Mouse (Mus musculus) MEL (cell line): ENCODE results near the gene Aebp1. TPM values are rescaled to one million over a fixed set of nuclear protein-coding genes. Genes with fewer than 3 reads are reported as not detected.

Source experiments
- DNase-seq: peaks from one replicate; pipeline ENCODE4 v3.0.0; 2011; ENCODE audit warnings: low read depth, low spot score
- H3K27ac ChIP-seq: 2 replicates; pipeline ENCODE4 v1.5.1; 2012; ENCODE audit warnings: low read depth, mild to moderate bottlenecking, control low read depth, low read length, moderate library complexity; ENCODE audit not compliant: control insufficient read depth
- H3K27me3 ChIP-seq, 2 experiments: fragments of 150-350 bp in 1 of 2; sonication (generic) in 1 of 2; 2 replicates each; pipeline ENCODE4 v1.6.1; 2012; ENCODE audit warnings: low read length in 2 of 2, mild to moderate bottlenecking in 2 of 2, improper control_type of control experiment in 1 of 2, moderate library complexity in 1 of 2; ENCODE audit not compliant: insufficient read depth in 2 of 2, control insufficient read depth in 1 of 2
- H3K36me3 ChIP-seq, 2 experiments: 2 replicates each; pipeline ENCODE4 v1.6.1; 2012 to 2014; ENCODE audit warnings: low read length in 2 of 2, improper control_type of control experiment in 1 of 2, inconsistent platforms in 1 of 2, mild to moderate bottlenecking in 1 of 2; ENCODE audit not compliant: insufficient read depth in 2 of 2, control insufficient read depth in 1 of 2
- H3K4me1 ChIP-seq, 2 experiments: fragments of 150-350 bp in 1 of 2; sonication (generic) in 1 of 2; 2 replicates each; pipeline ENCODE4 v1.6.1; 2012; ENCODE audit warnings: low read length in 2 of 2, improper control_type of control experiment in 1 of 2, mild to moderate bottlenecking in 1 of 2; ENCODE audit not compliant: insufficient read depth in 2 of 2, control insufficient read depth in 1 of 2
- H3K4me3 ChIP-seq, 2 experiments: fragments of 150-350 bp in 1 of 2; sonication (generic) in 1 of 2; 2 replicates each; pipeline ENCODE4 v1.5.1; 2012; ENCODE audit warnings: low read depth in 2 of 2, low read length in 2 of 2, mild to moderate bottlenecking in 2 of 2, moderate library complexity in 2 of 2, control low read depth in 1 of 2, improper control_type of control experiment in 1 of 2; ENCODE audit not compliant: control insufficient read depth in 1 of 2, insufficient read depth in 1 of 2
- H3K79me2 ChIP-seq: 2 replicates; pipeline ENCODE4 v1.6.1; 2012; ENCODE audit warnings: mild to moderate bottlenecking, low read length, moderate library complexity; ENCODE audit not compliant: control insufficient read depth, poor library complexity, insufficient read depth
- H3K9ac ChIP-seq: 2 replicates; pipeline ENCODE4 v1.6.1; 2012; ENCODE audit warnings: low read depth, mild to moderate bottlenecking, control low read depth, low read length, moderate library complexity; ENCODE audit not compliant: control insufficient read depth, poor library complexity, severe bottlenecking
- H3K9me3 ChIP-seq: fragments of 150-350 bp; sonication (generic); replicated peaks from 2 replicates; pipeline ENCODE4 v1.6.1; 2012; ENCODE audit warnings: mild to moderate bottlenecking, low read length, improper control_type of control experiment, moderate library complexity; ENCODE audit not compliant: insufficient read depth
- CHD1 ChIP-seq: IDR thresholded peaks from 2 replicates; pipeline ENCODE4 v1.6.1; 2012; ENCODE audit warnings: low read depth, mild to moderate bottlenecking, inconsistent platforms, low read length, improper control_type of control experiment
- CHD2 ChIP-seq: IDR thresholded peaks from 2 replicates; pipeline ENCODE4 v1.6.1; 2011; ENCODE audit warnings: low read length, improper control_type of control experiment
- ELF1 ChIP-seq: IDR thresholded peaks from 2 replicates; pipeline ENCODE4 v1.6.1; 2014; ENCODE audit warnings: low read depth, mild to moderate bottlenecking, inconsistent platforms, low read length, improper control_type of control experiment, moderate library complexity
- EP300 ChIP-seq, 2 experiments: IDR thresholded peaks; 2 replicates each; pipeline ENCODE4 v1.6.1; 2011; ENCODE audit warnings: improper control_type of control experiment in 2 of 2, low read length in 2 of 2, low read depth in 1 of 2, mild to moderate bottlenecking in 1 of 2
- ETS1 ChIP-seq: IDR thresholded peaks from 2 replicates; pipeline ENCODE4 v1.6.1; 2012; ENCODE audit warnings: low read depth, mild to moderate bottlenecking, inconsistent platforms, low read length, improper control_type of control experiment, moderate library complexity
- GATA1 ChIP-seq: IDR thresholded peaks from 2 replicates; pipeline ENCODE4 v1.6.1; 2011; ENCODE audit warnings: low read depth, low read length, improper control_type of control experiment
- HCFC1 ChIP-seq: IDR thresholded peaks from 2 replicates; pipeline ENCODE4 v1.6.1; 2012; ENCODE audit warnings: low read depth, mild to moderate bottlenecking, inconsistent platforms, low read length, improper control_type of control experiment, moderate library complexity
- JUND ChIP-seq: IDR thresholded peaks from 2 replicates; pipeline ENCODE4 v1.6.1; 2011; ENCODE audit warnings: low read depth, mild to moderate bottlenecking, improper control_type of control experiment, low read length
- KAT2A ChIP-seq: conservative IDR thresholded peaks from 2 replicates; pipeline ENCODE4 v1.6.1; 2012; ENCODE audit warnings: low read depth, low read length, improper control_type of control experiment, inconsistent platforms
- MAFK ChIP-seq: IDR thresholded peaks from 2 replicates; pipeline ENCODE4 v1.6.1; 2011; ENCODE audit warnings: low read depth, mild to moderate bottlenecking, low read length, improper control_type of control experiment, borderline replicate concordance
- MAX ChIP-seq: IDR thresholded peaks from 2 replicates; pipeline ENCODE4 v1.6.1; 2011; ENCODE audit warnings: low read length, improper control_type of control experiment
- MAZ ChIP-seq: IDR thresholded peaks from 2 replicates; pipeline ENCODE4 v1.6.1; 2012; ENCODE audit warnings: low read depth, mild to moderate bottlenecking, inconsistent platforms, low read length, improper control_type of control experiment
- MEF2A ChIP-seq: IDR thresholded peaks from 2 replicates; pipeline ENCODE4 v1.6.1; 2014; ENCODE audit warnings: low read depth, mild to moderate bottlenecking, inconsistent platforms, low read length, improper control_type of control experiment; ENCODE audit not compliant: poor library complexity, insufficient replicate concordance, severe bottlenecking; ENCODE audit errors: extremely low read depth
- MXI1 ChIP-seq: IDR thresholded peaks from 2 replicates; pipeline ENCODE4 v1.6.1; 2011; ENCODE audit warnings: mild to moderate bottlenecking, low read depth, low read length, improper control_type of control experiment
- MYB ChIP-seq: IDR thresholded peaks from 2 replicates; pipeline ENCODE4 v1.6.1; 2011; ENCODE audit warnings: mild to moderate bottlenecking, low read depth, low read length, improper control_type of control experiment
- NELFE ChIP-seq: IDR thresholded peaks from 2 replicates; pipeline ENCODE4 v1.6.1; 2011; ENCODE audit warnings: low read depth, low read length, improper control_type of control experiment
- NRF1 ChIP-seq: IDR thresholded peaks from 2 replicates; pipeline ENCODE4 v1.6.1; 2014; ENCODE audit warnings: low read depth, mild to moderate bottlenecking, inconsistent platforms, low read length, improper control_type of control experiment, moderate library complexity; ENCODE audit not compliant: poor library complexity, insufficient read depth, severe bottlenecking
- POLR2A ChIP-seq, 2 experiments: IDR thresholded peaks; 2 replicates each; pipeline ENCODE4 v1.6.1; 2011 to 2012; ENCODE audit warnings: low read length in 2 of 2, mild to moderate bottlenecking in 2 of 2, control low read depth in 1 of 2, improper control_type of control experiment in 1 of 2, low read depth in 1 of 2, moderate library complexity in 1 of 2; ENCODE audit not compliant: control insufficient read depth in 1 of 2, insufficient read depth in 1 of 2, poor library complexity in 1 of 2
- POLR2AphosphoS5 ChIP-seq: IDR thresholded peaks from 2 replicates; pipeline ENCODE4 v1.6.1; 2012; ENCODE audit warnings: low read depth, borderline replicate concordance, mild to moderate bottlenecking, inconsistent platforms, low read length, moderate library complexity, mixed read lengths
- RAD21 ChIP-seq: IDR thresholded peaks from 2 replicates; pipeline ENCODE4 v1.6.1; 2011; ENCODE audit warnings: mild to moderate bottlenecking, low read depth, low read length, improper control_type of control experiment
- RCOR1 ChIP-seq: IDR thresholded peaks from 2 replicates; pipeline ENCODE4 v1.6.1; 2012; ENCODE audit warnings: low read depth, mild to moderate bottlenecking, inconsistent platforms, low read length, improper control_type of control experiment
- SMC3 ChIP-seq: IDR thresholded peaks from 2 replicates; pipeline ENCODE4 v1.6.1; 2011; ENCODE audit warnings: low read depth, low read length, improper control_type of control experiment
- TAL1 ChIP-seq: IDR thresholded peaks from 2 replicates; pipeline ENCODE4 v1.6.1; 2012; ENCODE audit warnings: mild to moderate bottlenecking, inconsistent platforms, low read length, moderate library complexity, mixed read lengths
- TCF12 ChIP-seq: IDR thresholded peaks from 2 replicates; pipeline ENCODE4 v1.6.1; 2014; ENCODE audit warnings: low read depth, mild to moderate bottlenecking, inconsistent platforms, low read length, improper control_type of control experiment, moderate library complexity
- UBTF ChIP-seq: IDR thresholded peaks from 2 replicates; pipeline ENCODE4 v1.6.1; 2012; ENCODE audit warnings: low read depth, mild to moderate bottlenecking, inconsistent platforms, low read length, improper control_type of control experiment, moderate library complexity, borderline replicate concordance; ENCODE audit not compliant: insufficient read depth
- USF1 ChIP-seq: IDR thresholded peaks from 2 replicates; pipeline ENCODE4 v1.6.1; 2014; ENCODE audit warnings: low read depth, mild to moderate bottlenecking, inconsistent platforms, low read length, improper control_type of control experiment, moderate library complexity
- USF2 ChIP-seq, 2 experiments: IDR thresholded peaks; 2 replicates each; pipeline ENCODE4 v1.6.1; 2011 to 2012; ENCODE audit warnings: improper control_type of control experiment in 2 of 2, low read length in 2 of 2, borderline replicate concordance in 1 of 2, inconsistent platforms in 1 of 2, low read depth in 1 of 2, mild to moderate bottlenecking in 1 of 2; ENCODE audit not compliant: insufficient read depth in 1 of 2
- ZC3H11A ChIP-seq: IDR thresholded peaks from 2 replicates; pipeline ENCODE4 v1.6.1; 2012; ENCODE audit warnings: low read depth, mild to moderate bottlenecking, inconsistent platforms, low read length, improper control_type of control experiment
- ZKSCAN1 ChIP-seq: IDR thresholded peaks from 2 replicates; pipeline ENCODE4 v1.6.1; 2012; ENCODE audit warnings: low read depth, mild to moderate bottlenecking, inconsistent platforms, low read length, improper control_type of control experiment, moderate library complexity
- ZMIZ1 ChIP-seq: IDR thresholded peaks from 2 replicates; pipeline ENCODE4 v1.6.1; 2012; ENCODE audit warnings: low read depth, mild to moderate bottlenecking, inconsistent platforms, low read length, improper control_type of control experiment, moderate library complexity
- polyA plus RNA-seq, 2 experiments: library from polyadenylated mRNA; stranded (reverse) in 1 of 2; unstranded in 1 of 2; fragments of >175 nt in 1 of 2; fragments of >200 nt in 1 of 2; gene quantifications; 2 replicates each; pipeline versions ENCODE4 v1.2.1 to v1.2.4; 2012; ENCODE audit warnings: low replicate concordance in 2 of 2, low read depth in 1 of 2; ENCODE audit not compliant: insufficient read length in 2 of 2, insufficient read depth in 1 of 2, missing spikeins in 1 of 2
- total RNA-seq: library from RNA; depleted of rRNA; stranded (reverse); fragments of 300-350 nt; gene quantifications from 2 replicates; pipeline ENCODE4 v1.2.3, GENCODE M21; 2012

Aebp1 gene
- total and polyA plus RNA-seq, 3 experiments, result 0.10 TPM; not detected in 2

- peak overlapping the region; percentile 82 for H3K27ac ChIP-seq
- H3K79me2 ChIP-seq, result peaks cover 11% of the 10 kb centered on the region
- no peaks in the 10 kb centered on the region for H3K27me3 ChIP-seq
- DNase-seq, result peak; percentile 84
- H3K4me3 ChIP-seq, result peak overlapping the region; percentile 67 to 70
- H3K9ac ChIP-seq, result peak overlapping the region; percentile 88
- H3K4me1 ChIP-seq, result peaks cover 3 to 11% of the 10 kb centered on the region in 2 experiments; a peak in 3 of 4 replicates
- H3K9me3 ChIP-seq, result no peaks in the 10 kb centered on the region
- peaks cover 0 to 8% of the 10 kb centered on the region in 2 experiments; a peak in 3 of 4 replicates for H3K36me3 ChIP-seq
- no peak for TF ChIP-seq TAL1
- TF ChIP-seq EP300 (IDR thresholded peaks at IDR 0.05; ENCODE audit: low read depth in 1 of 2, low read length in 2 of 2), result 0 out of 4 replicates have a peak, but pooled peaks of 1 of the 2 experiments have one; percentile 6
- TF ChIP-seq POLR2AphosphoS5, result no peak
- no peak for TF ChIP-seq GATA1
- TF ChIP-seq HCFC1, result no peak
- no peak for TF ChIP-seq POLR2A (IDR thresholded peaks at IDR 0.05; ENCODE audit: control insufficient read depth in 1 of 2, insufficient read depth in 1 of 2, low read depth in 1 of 2, low read length in 2 of 2, poor library complexity in 1 of 2)
- peak; percentile 15 for TF ChIP-seq MAX
- TF ChIP-seq JUND, result no peak
- no peak for TF ChIP-seq NRF1
- no peak for TF ChIP-seq SMC3
- no peak for TF ChIP-seq USF1
- no peak for TF ChIP-seq UBTF
- TF ChIP-seq CHD1, result peak; percentile 10; the same call in 1 of the 2 replicates
- no peak for TF ChIP-seq RAD21
- TF ChIP-seq CHD2, result no peak
- no peak for TF ChIP-seq RCOR1
- TF ChIP-seq ZC3H11A, result no peak
- TF ChIP-seq TCF12, result peak; percentile 1; the same call in 1 of the 2 replicates
- TF ChIP-seq MAZ, result no peak
- no peak for TF ChIP-seq MYB
- no peak for TF ChIP-seq USF2 (IDR thresholded peaks at IDR 0.05; ENCODE audit: borderline replicate concordance in 1 of 2, insufficient read depth in 1 of 2, low read depth in 1 of 2, low read length in 2 of 2)
- no peak for TF ChIP-seq ZMIZ1
- TF ChIP-seq NELFE, result no peak
- TF ChIP-seq MEF2A, result no peak
- no peak for TF ChIP-seq ZKSCAN1
- no peak for TF ChIP-seq KAT2A
- peak; percentile 71 for TF ChIP-seq MXI1
- TF ChIP-seq ETS1, result no peak
- no peak for TF ChIP-seq MAFK
- TF ChIP-seq ELF1, result no peak
Measured at GRCm38 (mm10) chr11:5878661-5879060, 16.9 kb downstream of the Aebp1 start.
